Mouse (Mus musculus): ENCODE measurements at regions not wholly inside any gene's neighbourhood (a gene's known extent, or its start where the extent isn't known, plus 50 kb on each side); places are given as distances from the start of the nearest gene placed in this dataset.
A peak's percentile ranks its signal among the peaks of the same experiment; 100 is the strongest.

DNA sequence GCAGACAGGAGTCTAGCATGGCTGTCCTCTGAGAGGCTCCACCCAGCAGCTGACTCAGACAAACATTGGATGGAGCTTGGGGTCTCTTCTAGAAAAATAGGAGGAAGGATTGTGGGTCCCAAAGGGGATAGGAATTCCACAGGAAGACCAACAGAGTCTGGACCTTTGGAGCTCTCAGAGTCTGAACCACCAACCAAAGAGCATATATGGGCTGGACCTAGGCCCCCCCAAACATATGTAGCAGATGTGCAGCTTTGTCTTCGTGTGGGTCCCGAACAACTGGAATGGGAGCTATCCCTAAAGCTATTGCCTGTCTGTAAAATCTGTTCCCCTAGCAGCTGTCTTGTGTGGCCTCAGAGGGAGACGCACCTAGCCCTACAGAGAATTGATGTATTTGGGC lies 50.1 kb upstream of the Cpm start:
- no peak for DNase-seq
- intact Hi-C loops (cut with DNase I; ENCODE audit: low total_unique reads): no loop called here

GRCm38 (mm10) chr10:117578696-117579146 lies 50.6 kb upstream of the Cpm start:
- intact Hi-C loops (cut with DNase I; ENCODE audit: low total_unique reads): no loop called here
- DNase-seq: no peak

GRCm38 (mm10) chr10:117577970-117578695 lies 51.2 kb upstream of the Cpm start:
- DNase-seq: no peak
- intact Hi-C loops (cut with DNase I; ENCODE audit: low total_unique reads): no loop called here

- intact Hi-C loops (cut with DNase I; ENCODE audit: low total_unique reads): no loop called here
- no peak for DNase-seq
Measured at GRCm38 (mm10) chr10:117576881-117577730, 52.2 kb upstream of the Cpm start.

GRCm38 (mm10) chr10:117576154-117576859 lies 53.0 kb upstream of the Cpm start:
- DNase-seq: no peak

GRCm38 (mm10) chr10:117575404-117576153 lies 53.7 kb upstream of the Cpm start:
- intact Hi-C loops (cut with DNase I; ENCODE audit: low total_unique reads): no loop called here
- no peak for DNase-seq

More at GRCm38 (mm10) chr10:117576154-117576859, 53.0 kb upstream of the Cpm start:
- intact Hi-C loops (cut with DNase I; ENCODE audit: low total_unique reads): no loop called here

- DNase-seq: no peak
- intact Hi-C loops (cut with DNase I; ENCODE audit: low total_unique reads): no loop called here
Measured at GRCm38 (mm10) chr10:117574915-117575314, 54.4 kb upstream of the Cpm start.

DNA sequence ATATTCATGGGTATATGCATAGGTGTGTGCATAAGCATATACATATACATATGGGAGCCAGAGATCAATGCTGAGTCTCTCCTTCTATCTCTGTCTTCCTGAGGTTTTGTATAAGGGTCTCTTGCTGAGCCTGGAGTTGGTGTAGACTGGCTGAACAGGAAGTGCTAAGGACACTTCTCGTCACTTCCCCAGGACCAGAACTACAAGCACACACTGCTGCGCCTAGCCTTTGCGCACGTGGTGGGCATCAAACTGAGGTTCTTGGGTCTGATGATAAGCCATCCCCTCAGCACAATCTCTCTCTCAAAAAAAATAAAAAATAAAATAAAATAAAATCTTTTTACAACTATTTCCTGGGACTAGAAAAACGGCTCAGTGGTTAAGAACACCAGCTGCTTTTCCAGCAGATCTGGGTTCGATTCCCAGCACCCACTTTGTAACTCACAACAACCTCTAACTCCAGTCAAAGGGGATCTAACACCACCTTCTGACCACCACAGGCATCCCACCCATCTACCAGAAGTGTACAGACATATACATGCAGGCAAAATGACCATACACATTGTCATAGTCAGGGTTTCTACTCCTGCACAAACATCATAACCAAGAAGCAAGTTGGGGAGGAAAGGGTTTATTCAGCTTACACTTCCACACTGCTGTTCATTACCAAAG lies 55.1 kb upstream of the Cpm start:
- intact Hi-C loops (cut with DNase I; ENCODE audit: low total_unique reads): no loop called here
- no peak for DNase-seq

GRCm38 (mm10) chr10:117573596-117573850 lies 55.8 kb upstream of the Cpm start:
- intact Hi-C loops (cut with DNase I; ENCODE audit: low total_unique reads): no loop called here
- DNase-seq: no peak

- intact Hi-C loops (cut with DNase I; ENCODE audit: low total_unique reads): no loop called here
- no peak for DNase-seq
Measured at GRCm38 (mm10) chr10:117572746-117573595, 56.3 kb upstream of the Cpm start.

DNA sequence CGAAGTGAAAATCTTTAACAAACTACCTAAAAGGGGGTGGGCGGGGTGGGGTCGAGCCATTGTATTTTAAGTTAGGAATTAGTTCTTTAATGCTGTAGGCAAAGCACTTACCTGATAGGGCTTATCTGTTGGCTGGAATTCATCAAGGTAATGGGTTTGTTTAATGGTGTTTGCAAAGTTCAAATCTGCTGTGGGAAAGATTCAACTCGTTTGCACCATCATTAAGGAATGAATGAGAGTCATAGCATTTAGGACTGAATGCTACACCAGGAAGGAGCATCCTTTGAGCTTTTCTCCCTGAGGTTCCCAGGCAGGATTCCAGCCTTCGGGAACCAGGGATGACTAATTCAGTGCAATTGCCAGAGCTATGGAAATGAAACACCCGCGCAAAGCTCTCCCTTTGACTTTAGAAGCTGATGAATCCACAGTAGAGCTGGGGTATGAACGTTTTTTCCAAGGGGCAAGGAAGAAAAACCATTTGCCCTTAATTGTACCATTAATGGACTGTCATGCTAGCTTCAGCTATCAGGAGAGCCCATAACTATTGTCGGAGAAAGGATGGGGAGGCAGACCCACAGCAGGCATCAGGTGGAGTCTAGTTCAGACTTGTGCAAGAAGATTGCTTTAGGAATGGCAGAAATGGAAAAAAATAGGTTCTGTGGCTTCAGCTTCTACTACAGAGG lies 57.3 kb upstream of the Cpm start:
- intact Hi-C loops (cut with DNase I; ENCODE audit: low total_unique reads): no loop called here
- DNase-seq: peak; percentile 43

- peak; percentile 40 for DNase-seq
- intact Hi-C loops (cut with DNase I; ENCODE audit: low total_unique reads): no loop called here
Measured at GRCm38 (mm10) chr10:117570971-117571861, 58.1 kb upstream of the Cpm start.

GRCm38 (mm10) chr10:117570091-117570970 lies 59.0 kb upstream of the Cpm start:
- no peak for DNase-seq
- intact Hi-C loops (cut with DNase I; ENCODE audit: low total_unique reads): no loop called here

- intact Hi-C loops (cut with DNase I; ENCODE audit: low total_unique reads): no loop called here
- no peak for DNase-seq
Measured at GRCm38 (mm10) chr10:117569301-117570079, 59.8 kb upstream of the Cpm start.

Data from gastrocnemius, postnatal 14 days (tissue).